Mouse (Mus musculus): ENCODE results near the gene Lrrc51.
"Not testable (repeated sequence)": the region's sequence is repeated elsewhere in the genome, so short reads cannot be mapped to it uniquely, and the experiment has no call there.

Gene Lrrc51

DNA sequence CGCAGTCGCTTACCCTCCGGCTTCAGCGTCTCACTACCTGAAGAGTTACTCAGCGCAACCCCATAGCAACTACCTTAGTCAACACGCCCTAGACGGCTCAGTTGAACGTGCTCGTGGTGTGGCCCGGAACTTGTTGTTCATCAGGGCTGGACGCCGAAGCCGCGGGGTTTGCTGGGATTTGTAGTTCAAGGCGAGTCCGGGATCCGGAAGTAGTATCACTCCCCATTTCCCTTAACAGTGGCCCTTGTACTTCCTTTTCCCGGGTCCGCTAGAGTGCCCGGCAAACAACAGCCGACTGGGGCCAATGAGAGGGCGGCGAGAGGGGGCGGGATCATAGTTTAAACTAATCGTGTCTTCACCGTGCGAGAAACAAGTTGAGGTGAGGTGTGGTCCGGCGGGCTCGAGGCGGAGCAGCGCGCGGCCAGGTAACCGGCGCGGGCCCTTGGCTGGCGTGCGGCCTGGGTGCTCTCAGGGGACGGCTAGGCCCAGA lies at the start of gene Lrrc51, which contains the start of gene Numa1:
Gene Lrrc51, minus strand, starts transcription at position 145 of the 490 bp plus-strand sequence.
Gene Numa1, plus strand, starts transcription at position 361 of the 490 bp plus-strand sequence.
- peak; percentile 92 for DNase-seq (ENCODE audit: low spot score)

GRCm38 (mm10) chr7:101982735-101983134 lies 49.0 kb upstream of the Lrrc51 start:
- DNase-seq (ENCODE audit: low spot score) = no peak

- DNase-seq (ENCODE audit: low spot score) = no peak
Measured at GRCm38 (mm10) chr7:101974505-101974904, 40.8 kb upstream of the Lrrc51 start.

DNA sequence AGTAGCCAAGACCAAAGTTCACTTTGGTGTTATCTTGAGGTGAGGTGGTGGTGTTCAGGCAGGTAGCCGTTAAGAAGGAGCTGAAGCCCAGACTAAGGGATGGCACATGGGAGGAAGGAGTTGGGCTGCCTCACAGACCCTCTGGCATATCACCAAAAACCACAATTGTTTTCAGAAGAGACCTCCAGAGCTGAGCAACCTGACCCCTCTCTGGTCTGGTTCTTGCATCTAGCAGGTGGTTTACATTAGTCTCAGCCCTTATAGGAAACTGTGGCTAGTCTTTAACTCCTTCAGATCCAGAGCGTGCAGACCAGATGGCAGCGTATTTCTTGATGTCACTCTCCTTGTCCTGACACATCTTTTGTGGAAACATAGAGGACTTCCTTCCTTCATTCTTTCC lies 40.0 kb upstream of the Lrrc51 start:
- no peak for DNase-seq (ENCODE audit: low spot score)

DNA sequence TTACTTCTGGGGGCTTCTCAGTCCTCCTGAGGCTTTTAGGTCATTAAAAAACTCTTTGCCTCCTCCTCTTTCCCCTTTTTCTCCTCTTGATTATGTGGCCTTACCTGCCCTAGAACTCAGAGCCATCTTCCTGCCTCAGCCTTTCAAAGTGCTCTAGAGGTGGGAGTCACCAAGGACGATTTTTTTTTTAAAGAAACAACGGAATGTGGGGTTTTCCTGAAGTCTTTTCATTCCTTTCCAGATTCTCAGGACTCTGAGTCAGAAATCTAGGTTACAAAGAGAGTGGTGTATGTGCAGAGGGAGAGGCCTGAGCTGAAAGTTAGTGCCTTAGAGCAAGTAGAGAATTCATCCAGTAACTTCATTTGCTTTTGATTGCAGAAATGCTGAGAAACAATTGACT lies 38.0 kb upstream of the Lrrc51 start:
- no peak for DNase-seq (ENCODE audit: low spot score)

GRCm38 (mm10) chr7:101970821-101971461 lies 37.2 kb upstream of the Lrrc51 start:
- peak; percentile 13 for DNase-seq (ENCODE audit: low spot score)

DNA sequence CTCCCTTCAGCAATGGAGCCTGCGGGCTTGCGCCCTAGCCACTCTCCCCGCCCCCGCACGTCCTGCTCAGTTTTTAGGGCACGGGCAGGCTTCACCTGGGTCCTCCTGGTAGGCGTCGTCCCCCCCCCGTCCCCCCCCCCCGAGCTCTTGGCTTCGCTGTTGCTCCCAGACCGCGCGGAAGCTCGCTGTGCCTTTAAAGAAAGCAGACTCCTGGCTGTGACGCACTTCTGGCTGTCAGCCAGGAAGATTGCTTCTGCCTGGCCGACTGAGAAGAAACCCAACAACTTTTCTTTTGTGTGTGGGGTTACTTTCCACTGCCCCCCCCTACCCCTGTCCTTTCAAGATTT lies 36.7 kb upstream of the Lrrc51 start:
- DNase-seq (ENCODE audit: low spot score) = peak; percentile 82

- peak; percentile 37 for DNase-seq (ENCODE audit: low spot score)
Measured at GRCm38 (mm10) chr7:101969694-101970428, 36.2 kb upstream of the Lrrc51 start.

DNA sequence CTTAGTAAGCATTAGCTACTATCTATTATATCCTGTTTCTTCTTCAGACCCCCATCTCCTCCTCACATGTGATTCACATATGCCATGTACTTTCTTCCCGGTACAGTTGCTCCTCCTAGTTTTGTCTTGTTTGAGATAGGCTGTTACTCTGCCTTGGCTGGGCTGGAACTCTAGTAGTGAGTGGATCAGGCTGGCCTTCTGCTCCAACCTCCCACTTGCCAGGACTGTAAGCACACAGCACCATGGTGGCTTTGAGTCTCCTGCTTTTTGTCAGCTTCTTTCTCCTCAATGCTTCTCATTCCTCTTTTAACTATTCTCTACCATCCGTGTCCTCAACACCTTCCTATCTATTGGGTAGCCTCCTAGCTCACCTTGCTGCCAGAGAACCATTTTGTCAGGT lies 35.1 kb upstream of the Lrrc51 start:
- DNase-seq (ENCODE audit: low spot score) = no peak

GRCm38 (mm10) chr7:101967256-101967655 lies 33.6 kb upstream of the Lrrc51 start:
- no peak for DNase-seq (ENCODE audit: low spot score)

DNA sequence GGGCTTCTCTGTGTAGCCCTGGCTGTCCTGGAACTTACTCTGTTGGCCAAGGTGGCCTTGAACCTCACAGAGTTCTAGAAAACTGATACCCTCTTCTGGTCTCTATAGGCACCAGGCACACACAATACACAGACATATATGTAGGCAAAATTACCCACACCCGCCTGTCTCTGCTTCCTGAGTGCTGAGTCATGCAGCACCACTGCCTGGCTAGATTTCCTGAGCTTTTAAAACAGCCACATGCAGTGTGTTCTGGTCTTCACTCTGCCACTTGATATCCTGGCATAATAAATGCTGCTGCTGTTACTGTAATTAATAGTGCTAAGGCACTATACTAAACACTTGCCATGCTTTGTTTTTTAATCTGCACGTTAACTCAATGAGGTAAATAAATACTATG lies 31.9 kb upstream of the Lrrc51 start:
- no peak for DNase-seq (ENCODE audit: low spot score)

GRCm38 (mm10) chr7:101964551-101964950 lies 30.9 kb upstream of the Lrrc51 start:
- no peak for DNase-seq (ENCODE audit: low spot score)

GRCm38 (mm10) chr7:101963621-101964020 lies 29.9 kb upstream of the Lrrc51 start:
- no peak for DNase-seq (ENCODE audit: low spot score)

GRCm38 (mm10) chr7:101962829-101963228 lies 29.1 kb upstream of the Lrrc51 start:
- DNase-seq (ENCODE audit: low spot score) = no peak

- no peak for DNase-seq (ENCODE audit: low spot score)
Measured at GRCm38 (mm10) chr7:101956911-101957310, 23.2 kb upstream of the Lrrc51 start.

DNA sequence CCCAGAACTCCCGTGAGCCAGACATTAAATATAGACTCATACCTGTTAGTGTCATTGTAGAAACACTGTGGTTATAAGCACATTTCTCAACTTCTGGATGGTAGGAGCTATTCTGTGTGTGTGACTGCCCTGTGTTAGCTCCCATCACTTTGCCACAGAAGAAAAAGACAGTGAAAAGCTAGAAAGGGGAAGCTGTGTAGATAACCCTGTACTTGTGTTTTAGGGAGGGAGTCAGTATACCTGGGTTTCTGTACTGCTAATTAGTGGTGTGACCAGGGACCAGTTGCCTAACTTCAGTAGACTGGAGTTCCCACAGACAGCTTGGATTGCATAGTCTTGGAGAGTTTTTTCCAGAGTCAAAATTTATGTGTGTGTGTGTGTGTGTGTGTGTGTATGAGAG lies 22.8 kb upstream of the Lrrc51 start:
- DNase-seq (ENCODE audit: low spot score) = no peak

DNA sequence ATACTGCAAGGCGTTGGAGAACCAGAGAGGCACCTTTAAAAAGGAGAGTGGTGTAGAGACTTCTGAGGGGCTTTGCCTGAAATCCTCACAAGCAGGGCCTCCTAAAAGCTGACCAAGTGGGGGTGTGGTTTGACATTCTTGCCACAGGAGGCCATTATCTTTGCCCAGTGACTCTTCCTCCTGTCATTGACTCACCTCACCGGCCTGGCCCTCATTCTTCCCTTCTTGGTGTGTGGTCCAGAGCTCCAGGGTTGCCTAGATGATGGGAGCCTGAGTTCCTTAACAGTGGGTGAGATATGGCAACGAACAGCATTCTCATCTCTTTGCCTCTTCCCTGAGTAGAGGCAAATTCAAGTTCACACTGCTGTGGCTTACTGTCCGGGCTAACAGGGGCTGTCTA lies 22.2 kb upstream of the Lrrc51 start:
- DNase-seq (ENCODE audit: low spot score) = no peak

- DNase-seq (ENCODE audit: low spot score) = no peak
Measured at GRCm38 (mm10) chr7:101955276-101955675, 21.6 kb upstream of the Lrrc51 start.

GRCm38 (mm10) chr7:101954163-101954562 lies 20.5 kb upstream of the Lrrc51 start:
- no peak for DNase-seq (ENCODE audit: low spot score)

- DNase-seq (ENCODE audit: low spot score) = no peak
Measured at GRCm38 (mm10) chr7:101952098-101952497, 18.4 kb upstream of the Lrrc51 start.

DNA sequence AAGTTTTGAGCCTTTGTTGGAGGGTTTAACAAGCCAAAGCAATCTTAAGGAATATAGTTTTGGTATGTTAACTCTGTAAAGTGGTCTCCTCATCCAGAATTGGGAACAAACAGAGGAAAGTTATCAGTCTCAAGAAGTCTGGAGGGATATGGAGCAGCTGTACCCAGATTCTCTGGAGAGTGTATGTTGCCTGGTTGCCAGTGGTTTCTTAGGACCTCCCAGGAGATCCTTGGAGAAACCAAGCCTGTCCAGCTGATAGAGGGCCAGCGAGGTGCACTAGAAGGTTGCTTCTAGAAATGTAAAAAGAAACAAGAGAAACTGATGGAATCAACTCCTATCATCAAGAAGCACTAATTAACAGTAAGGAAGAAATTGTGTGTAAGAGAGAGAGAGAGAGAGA lies 18.0 kb upstream of the Lrrc51 start:
- no peak for DNase-seq (ENCODE audit: low spot score)

DNA sequence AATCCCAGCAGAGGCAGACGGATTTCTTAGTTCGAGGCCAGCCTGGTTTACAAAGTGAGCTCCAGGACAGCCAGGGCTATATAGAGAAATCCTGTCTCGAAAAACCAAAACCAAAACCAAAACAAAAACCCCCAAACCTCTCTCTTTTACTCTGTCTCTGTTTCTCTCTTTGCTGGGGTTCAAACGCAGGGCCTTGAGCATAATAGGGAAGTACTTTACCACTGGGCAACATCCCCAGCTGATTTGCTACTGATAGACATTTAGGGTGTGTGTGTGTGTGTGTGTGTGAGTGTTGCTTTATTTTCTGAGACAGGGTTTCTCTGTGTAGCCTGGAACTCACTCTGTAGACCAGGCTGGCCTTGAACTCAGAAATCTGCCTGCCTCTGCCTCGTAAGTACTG lies 15.3 kb upstream of the Lrrc51 start:
- DNase-seq (ENCODE audit: low spot score) = not testable (repeated sequence)

DNA sequence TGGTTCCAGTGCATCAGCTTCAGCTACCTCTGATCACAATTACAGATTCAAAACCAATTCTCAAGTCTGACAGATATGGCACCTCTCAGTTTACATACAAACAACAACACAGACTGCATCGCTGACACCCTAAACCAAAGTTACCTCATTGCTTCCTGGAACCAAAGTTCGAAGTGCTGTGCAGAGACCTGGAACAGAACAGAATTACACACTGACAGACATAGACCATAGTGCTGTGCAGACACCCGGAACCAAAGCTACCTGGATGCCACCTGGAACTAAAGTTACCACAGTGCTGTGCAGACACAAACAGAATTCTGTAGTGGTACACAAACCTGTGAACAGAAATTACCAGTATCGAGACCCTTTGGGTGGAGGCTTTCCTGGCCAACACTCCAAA lies 6.1 kb upstream of the Lrrc51 start:
- no peak for DNase-seq (ENCODE audit: low spot score)

DNA sequence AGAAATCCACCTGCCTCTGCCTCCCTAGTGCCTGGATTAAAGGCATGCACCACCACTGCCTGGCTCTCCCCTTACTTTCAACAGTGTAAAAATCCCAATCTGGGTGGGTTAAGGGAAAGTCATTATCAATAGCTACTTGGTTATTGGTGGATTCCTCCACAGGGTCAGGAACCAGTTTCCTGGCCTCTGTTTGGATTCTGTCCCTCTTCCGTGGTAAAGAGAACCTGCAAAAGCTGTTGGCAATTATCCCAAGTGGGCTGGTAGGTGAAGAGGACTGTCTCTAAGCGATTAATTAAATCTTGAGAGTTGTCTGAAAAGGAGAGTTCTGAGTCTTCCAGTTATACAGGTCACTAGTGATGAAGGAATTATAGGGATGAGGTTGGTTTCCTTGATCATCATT lies 4.7 kb upstream of the Lrrc51 start:
- DNase-seq (ENCODE audit: low spot score) = no peak
